Mouse (Mus musculus): ENCODE measurements around the gene Hoxa13.

Gene Hoxa13

GRCm38 (mm10) chr6:52225612-52226568, 34.8 kb downstream of the Hoxa13 start:
- in situ Hi-C loops (cut with MboI; ENCODE audit: low sequenced_read_pairs): loop anchor here (10.0 kb wide), 1 partner anchor 1011 kb away; no protein-coding TSS in a partner anchor

DNA sequence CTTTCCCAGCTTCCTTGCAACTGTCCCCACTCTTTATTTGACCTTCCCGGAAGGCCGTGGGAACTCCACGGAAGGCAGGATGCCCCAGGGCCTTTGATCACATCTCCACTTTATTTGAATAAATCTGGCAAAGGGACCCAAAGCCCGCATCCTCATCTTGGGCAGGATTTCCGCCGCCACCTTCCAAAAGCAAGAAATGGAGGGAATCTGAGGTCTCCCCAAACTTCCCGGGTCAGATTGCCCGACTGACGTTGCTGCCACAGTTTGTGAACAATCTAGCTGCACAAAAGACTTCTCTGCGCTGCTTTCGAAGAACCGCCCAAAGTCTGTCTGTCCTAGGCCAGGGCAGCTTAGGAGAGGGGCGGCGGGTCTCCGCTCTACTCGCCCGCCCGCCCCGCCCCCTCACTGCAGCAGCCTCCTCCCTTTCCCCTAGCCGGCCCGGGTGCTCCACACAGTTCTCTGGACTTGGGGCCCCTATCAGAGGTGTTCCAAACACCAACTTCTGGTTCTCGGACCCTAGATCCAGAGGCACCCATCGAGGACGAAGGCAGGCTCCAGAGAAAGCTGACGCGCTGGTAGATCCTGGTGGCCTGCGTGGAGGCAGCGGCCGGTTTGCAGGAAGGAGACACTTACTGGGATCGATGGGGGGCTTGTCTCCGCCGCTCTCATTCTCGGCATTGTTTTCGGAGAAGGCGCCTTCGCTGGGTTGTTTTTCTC, 35.6 kb downstream of the Hoxa13 start:
- in situ Hi-C loops (cut with MboI; ENCODE audit: low sequenced_read_pairs): loop anchor here (5.0 to 25.0 kb wide), 3 partner anchors 363 to 1010 kb away; no protein-coding TSS in a partner anchor

- in situ Hi-C loops (cut with MboI; ENCODE audit: low sequenced_read_pairs): loop anchor here (5.0 to 25.0 kb wide), 3 partner anchors 362 to 1009 kb away; no protein-coding TSS in a partner anchor
Measured at GRCm38 (mm10) chr6:52223939-52224760, 36.5 kb downstream of the Hoxa13 start.

DNA sequence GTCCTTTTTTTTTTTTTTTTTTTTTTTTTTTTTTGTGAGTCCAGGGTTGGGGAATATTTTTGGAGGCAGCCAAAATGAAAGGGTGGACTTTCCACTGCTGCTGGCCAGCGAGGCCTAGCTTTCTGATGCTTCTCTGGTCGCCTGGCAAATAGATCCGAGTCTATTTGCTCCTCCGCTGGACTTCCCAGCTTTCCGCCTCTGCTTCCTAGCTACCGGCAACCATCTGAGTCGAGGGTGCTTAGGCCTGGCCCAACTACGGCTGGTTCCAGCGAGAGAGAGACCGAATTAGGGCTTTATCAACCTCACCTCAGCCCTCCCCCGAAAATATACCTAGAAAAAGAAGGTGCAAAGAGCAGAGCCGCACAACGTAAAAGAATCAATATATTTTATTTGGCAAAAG, 38.0 kb downstream of the Hoxa13 start:
- in situ Hi-C loops (cut with MboI; ENCODE audit: low sequenced_read_pairs): loop anchor here (5.0 to 25.0 kb wide), 3 partner anchors 360 to 1008 kb away; no protein-coding TSS in a partner anchor

DNA sequence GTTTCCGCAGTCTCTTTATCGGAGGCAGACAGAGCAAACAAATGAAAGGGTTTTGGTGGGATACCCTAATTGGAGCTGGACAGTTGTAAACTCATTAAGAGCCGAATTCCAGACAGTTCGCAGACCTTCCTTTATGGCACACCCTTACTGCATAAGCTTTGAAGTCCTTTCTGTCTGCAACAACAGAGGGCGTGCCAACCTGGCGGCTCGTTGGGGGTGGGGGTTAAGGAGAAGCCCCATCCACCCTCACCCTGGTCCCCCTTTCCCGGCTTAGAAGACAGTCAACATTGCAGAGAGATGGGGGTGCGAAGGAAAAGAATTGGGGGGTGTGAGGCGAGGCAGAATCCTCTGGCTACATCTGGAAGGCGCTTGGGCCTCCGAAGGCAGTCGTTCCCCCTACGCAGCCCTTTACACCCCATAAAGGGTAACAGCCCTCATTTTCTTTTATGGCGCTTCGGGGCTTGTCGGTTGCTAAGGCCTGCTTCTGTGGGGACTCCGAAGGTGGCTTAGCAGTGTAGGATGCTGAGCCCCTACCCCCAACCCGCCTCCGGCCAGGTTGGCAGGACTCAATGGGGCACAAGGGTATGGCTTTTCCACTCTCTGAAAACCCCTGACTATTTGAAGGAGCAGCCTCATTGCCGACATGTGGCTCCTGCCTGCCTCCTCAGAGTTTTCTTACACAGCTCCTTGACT, 38.5 kb downstream of the Hoxa13 start:
- in situ Hi-C loops (cut with MboI; ENCODE audit: low sequenced_read_pairs): loop anchor here (5.0 to 25.0 kb wide), 3 partner anchors 360 to 1007 kb away; no protein-coding TSS in a partner anchor

- in situ Hi-C loops (cut with MboI; ENCODE audit: low sequenced_read_pairs): loop anchor here (5.0 to 25.0 kb wide), 3 partner anchors 359 to 1007 kb away; no protein-coding TSS in a partner anchor
Measured at GRCm38 (mm10) chr6:52221337-52221992, 39.2 kb downstream of the Hoxa13 start, which contains the start of gene Hoxa7. Gene Hoxa7, minus strand, starts transcription at chr6:52221854.

- in situ Hi-C loops (cut with MboI; ENCODE audit: low sequenced_read_pairs): loop anchor here (5.0 to 25.0 kb wide), 3 partner anchors 359 to 1006 kb away; no protein-coding TSS in a partner anchor
Measured at GRCm38 (mm10) chr6:52220865-52221310, 39.8 kb downstream of the Hoxa13 start.

GRCm38 (mm10) chr6:52220003-52220864, 40.4 kb downstream of the Hoxa13 start:
- in situ Hi-C loops (cut with MboI; ENCODE audit: low sequenced_read_pairs): loop anchor here (5.0 to 25.0 kb wide), 3 partner anchors 358 to 1005 kb away; no protein-coding TSS in a partner anchor

GRCm38 (mm10) chr6:52219234-52219942, 41.3 kb downstream of the Hoxa13 start:
- in situ Hi-C loops (cut with MboI; ENCODE audit: low sequenced_read_pairs): loop anchor here (25.0 kb wide), 1 partner anchor 357 kb away; no protein-coding TSS in a partner anchor

GRCm38 (mm10) chr6:52218643-52219215, 42.0 kb downstream of the Hoxa13 start:
- in situ Hi-C loops (cut with MboI; ENCODE audit: low sequenced_read_pairs): loop anchor here (25.0 kb wide), 1 partner anchor 356 kb away; no protein-coding TSS in a partner anchor

GRCm38 (mm10) chr6:52217895-52218642, 42.6 kb downstream of the Hoxa13 start:
- in situ Hi-C loops (cut with MboI; ENCODE audit: low sequenced_read_pairs): loop anchor here (25.0 kb wide), 1 partner anchor 356 kb away; no protein-coding TSS in a partner anchor

DNA sequence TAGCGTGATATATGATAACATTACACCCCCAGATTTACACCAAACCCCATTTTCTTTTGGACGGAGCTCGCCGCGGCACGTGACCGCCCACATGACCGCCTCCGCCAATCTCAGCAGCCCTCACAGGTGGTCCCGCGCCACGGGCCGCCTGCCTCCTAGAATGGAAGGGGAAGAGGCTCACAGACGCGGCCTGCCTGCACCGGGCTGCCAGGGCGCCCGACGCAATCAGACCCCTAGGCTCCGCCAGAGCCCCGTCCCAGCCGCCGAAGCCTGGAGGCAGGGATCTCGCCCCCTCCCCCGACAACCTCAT, 43.3 kb downstream of the Hoxa13 start:
- in situ Hi-C loops (cut with MboI; ENCODE audit: low sequenced_read_pairs): loop anchor here (25.0 kb wide), 1 partner anchor 355 kb away; no protein-coding TSS in a partner anchor

DNA sequence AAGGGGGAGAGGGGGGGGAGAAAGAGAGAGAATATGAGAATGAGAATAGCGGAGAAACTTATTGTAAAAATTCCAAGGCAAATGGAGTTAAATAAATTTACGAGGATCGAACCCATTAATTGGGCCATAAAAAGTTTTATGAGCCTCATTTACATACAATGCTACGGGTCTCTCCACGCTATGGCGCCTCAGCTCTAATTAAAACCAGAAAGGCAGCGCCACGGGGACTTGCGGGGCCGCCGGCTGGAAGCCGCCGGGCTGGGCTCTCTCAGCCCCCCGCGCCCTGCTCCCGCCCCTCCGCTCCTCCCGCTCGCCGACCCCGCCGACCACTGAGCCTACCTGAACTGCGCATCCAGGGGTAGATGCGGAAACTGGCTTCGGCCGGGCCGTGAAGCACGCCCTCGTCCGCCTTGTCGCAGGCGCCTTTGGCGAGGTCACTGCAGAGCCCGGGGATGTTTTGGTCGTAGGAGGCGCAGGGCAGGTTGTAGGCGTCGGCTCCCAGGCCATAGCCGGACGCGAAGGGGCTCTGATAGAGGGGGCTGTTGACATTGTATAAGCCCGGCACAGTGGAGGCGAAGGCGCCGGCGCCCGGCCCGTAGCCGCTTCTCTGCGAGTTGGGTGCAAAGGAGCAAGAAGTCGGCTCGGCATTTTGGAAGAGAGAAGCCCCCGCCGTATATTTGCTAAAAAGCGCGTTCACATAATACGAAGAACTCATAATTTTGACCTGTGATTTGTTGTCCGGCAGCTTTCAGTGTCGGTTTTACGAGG, 43.8 kb downstream of the Hoxa13 start:
- in situ Hi-C loops (cut with MboI; ENCODE audit: low sequenced_read_pairs): loop anchor here (25.0 kb wide), 1 partner anchor 355 kb away; no protein-coding TSS in a partner anchor

GRCm38 (mm10) chr6:52215771-52216535, 44.7 kb downstream of the Hoxa13 start:
- in situ Hi-C loops (cut with MboI; ENCODE audit: low sequenced_read_pairs): loop anchor here (25.0 kb wide), 1 partner anchor 354 kb away; no protein-coding TSS in a partner anchor

Measured in CH12F3 (cell line).